Mouse (Mus musculus) ES-Bruce4 (cell line): ENCODE measurements around the gene Atp6v0d1. TPM values are rescaled to one million over a fixed set of nuclear protein-coding genes. Genes with fewer than 3 reads are reported as not detected.
"Not testable (repeated sequence)": the region's sequence is repeated elsewhere in the genome, so short reads cannot be mapped to it uniquely, and the experiment has no call there.

Experiments
- H3K27ac ChIP-seq: 2 replicates; pipeline ENCODE4 v1.5.1; 2012; ENCODE audit warnings: low read length, inconsistent platforms; ENCODE audit not compliant: insufficient read depth
- H3K27me3 ChIP-seq: 2 replicates; pipeline ENCODE4 v1.6.1; 2012; ENCODE audit warnings: mild to moderate bottlenecking, low read length, inconsistent platforms; ENCODE audit not compliant: control insufficient read depth, poor library complexity, insufficient read depth, severe bottlenecking
- H3K36me3 ChIP-seq: 2 replicates; pipeline ENCODE4 v1.6.1; 2012; ENCODE audit warnings: inconsistent platforms, mild to moderate bottlenecking, low read length, moderate library complexity; ENCODE audit not compliant: control insufficient read depth, poor library complexity, insufficient read depth, severe bottlenecking
- H3K4me1 ChIP-seq: one replicate; pipeline ENCODE4 v1.8.1; 2011; ENCODE audit warnings: low read length; ENCODE audit not compliant: control insufficient read depth, insufficient read depth
- H3K4me3 ChIP-seq: 2 replicates; pipeline ENCODE4 v1.5.1; 2011; ENCODE audit warnings: low read depth, mild to moderate bottlenecking, low read length
- H3K9ac ChIP-seq: 2 replicates; pipeline ENCODE4 v1.6.1; 2012; ENCODE audit warnings: low read depth, mild to moderate bottlenecking, inconsistent platforms; ENCODE audit not compliant: poor library complexity, severe bottlenecking
- H3K9me3 ChIP-seq: replicated peaks from 2 replicates; pipeline ENCODE4 v1.6.1; 2012; ENCODE audit warnings: mild to moderate bottlenecking, low read length, inconsistent platforms; ENCODE audit not compliant: control insufficient read depth, poor library complexity, insufficient read depth, severe bottlenecking
- CTCF ChIP-seq: IDR thresholded peaks from one replicate; pipeline ENCODE4 v1.8.1; 2011; ENCODE audit warnings: low read depth, low read length
- EP300 ChIP-seq: IDR thresholded peaks from 2 replicates; pipeline ENCODE4 v1.6.1; 2011; ENCODE audit warnings: low read depth, low read length; ENCODE audit not compliant: insufficient read depth
- POLR2A ChIP-seq: IDR thresholded peaks from one replicate; pipeline ENCODE4 v1.8.1; 2011; ENCODE audit warnings: low read length; ENCODE audit not compliant: insufficient read depth
- polyA plus RNA-seq: library from polyadenylated mRNA; stranded (reverse); fragments of >200 nt; gene quantifications from 2 replicates; pipeline ENCODE4 v1.2.4, GENCODE M21; 2011; ENCODE audit warnings: low read depth; ENCODE audit not compliant: missing spikeins, insufficient read depth, insufficient read length

Atp6v0d1 gene
- polyA plus RNA-seq, 1 experiment, result 78.4 TPM

DNA sequence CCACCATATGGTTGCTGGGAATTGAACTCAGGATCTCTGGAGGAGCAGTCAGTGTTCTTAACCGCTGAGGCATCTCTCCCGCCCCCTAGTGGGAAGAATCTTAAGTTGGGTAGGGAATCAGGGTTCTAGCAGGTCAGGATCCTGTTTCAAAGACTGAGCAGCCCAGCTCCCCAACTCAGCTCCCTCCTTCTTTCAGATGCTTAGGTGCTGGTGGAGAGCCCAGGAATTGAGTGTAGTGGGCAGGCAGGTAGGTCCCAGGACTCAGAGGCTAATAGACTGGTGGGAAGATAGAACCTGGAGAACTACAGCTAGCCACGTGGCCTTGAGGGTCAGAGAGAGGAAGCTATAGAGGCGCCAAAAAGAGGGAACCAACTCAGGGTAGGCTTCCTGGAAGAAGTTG, 41.8 kb upstream of the Atp6v0d1 start:
- Histone ChIP-seq H3K36me3 (no peaks in the 10 kb centered on the region), H3K27me3 (peaks cover 3% of the 10 kb centered on the region; the same call in 1 of the 2 replicates), H3K4me3 (no peak overlapping the region), H3K9me3 (no peaks in the 10 kb centered on the region), H3K9ac (no peak overlapping the region), H3K4me1 (peaks cover 4% of the 10 kb centered on the region), H3K27ac (no peak overlapping the region)
- TF ChIP-seq CTCF, result peak; percentile 53
- no peak for TF ChIP-seq EP300
- TF ChIP-seq POLR2A, result no peak

DNA sequence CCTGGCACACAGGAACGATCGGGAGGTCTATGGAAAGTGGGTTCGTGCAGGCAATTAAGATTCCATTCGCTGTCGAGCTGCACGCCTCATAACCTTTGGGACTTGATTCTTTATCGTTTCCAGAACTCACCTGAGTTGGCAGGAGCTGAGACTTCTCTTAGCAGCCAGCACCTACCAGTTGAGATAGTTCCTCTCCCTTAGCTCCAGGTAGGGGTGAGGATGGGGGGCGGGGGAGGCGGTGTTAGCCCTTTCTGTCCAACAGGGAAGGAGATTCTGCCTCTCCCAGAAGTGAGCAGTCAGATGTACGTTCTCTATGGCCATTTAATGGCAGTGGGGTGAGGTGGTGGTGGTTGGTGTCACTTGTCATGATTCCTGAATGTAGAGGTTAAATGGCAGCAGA, 41.2 kb upstream of the Atp6v0d1 start:
- H3K4me3 ChIP-seq, result peak overlapping the region; percentile 91

GRCm38 (mm10) chr8:105606189-105607023, 40.6 kb upstream of the Atp6v0d1 start:
- H3K27ac ChIP-seq, result no peak overlapping the region
- peak overlapping the region; percentile 87 for H3K9ac ChIP-seq
- no peaks in the 10 kb centered on the region for H3K27me3 ChIP-seq
- H3K9me3 ChIP-seq, result no peaks in the 10 kb centered on the region
- peaks cover 4% of the 10 kb centered on the region for H3K4me1 ChIP-seq
- TF ChIP-seq CTCF, result no peak
- no peak for TF ChIP-seq EP300
- no peak for TF ChIP-seq POLR2A
- no peaks in the 10 kb centered on the region for H3K36me3 ChIP-seq
- H3K4me3 ChIP-seq, result peak overlapping the region; percentile 91

More for the DNA sequence above, 41.2 kb upstream of the Atp6v0d1 start:
- H3K36me3 ChIP-seq, result no peaks in the 10 kb centered on the region
- TF ChIP-seq POLR2A, result no peak
- TF ChIP-seq CTCF, result no peak
- no peak for TF ChIP-seq EP300
- H3K27me3 ChIP-seq, result peaks cover 2% of the 10 kb centered on the region; the same call in 1 of the 2 replicates
- peak overlapping the region; percentile 4; the same call in 1 of the 2 replicates for H3K9ac ChIP-seq
- H3K27ac ChIP-seq, result no peak overlapping the region
- peaks cover 4% of the 10 kb centered on the region for H3K4me1 ChIP-seq
- H3K9me3 ChIP-seq, result no peaks in the 10 kb centered on the region

- Histone ChIP-seq H3K27me3 (no peaks in the 10 kb centered on the region), H3K9ac (peak overlapping the region; percentile 87), H3K27ac (no peak overlapping the region), H3K4me1 (peaks cover 4% of the 10 kb centered on the region), H3K9me3 (no peaks in the 10 kb centered on the region), H3K36me3 (no peaks in the 10 kb centered on the region), H3K4me3 (peak overlapping the region; percentile 91)
- TF ChIP-seq CTCF (no peak), EP300 (no peak), POLR2A (no peak)
Measured at GRCm38 (mm10) chr8:105605491-105606188, 39.8 kb upstream of the Atp6v0d1 start.

GRCm38 (mm10) chr8:105604804-105605381, 39.0 kb upstream of the Atp6v0d1 start, which contains the start of gene Ripor1:
TSS of gene Ripor1 (plus strand) at chr8:105605255.
- Histone ChIP-seq H3K36me3 (no peaks in the 10 kb centered on the region), H3K27ac (no peak within 1 kb of the TSS), H3K4me3 (peak within 1 kb of the TSS; percentile 91), H3K4me1 (peaks cover 4% of the 10 kb centered on the region), H3K9me3 (no peaks in the 10 kb centered on the region), H3K9ac (peak within 1 kb of the TSS; percentile 87), H3K27me3 (no peaks in the 10 kb centered on the region)
- TF ChIP-seq EP300 (no peak), CTCF (peak; percentile 50), POLR2A (peak; percentile 48)

DNA sequence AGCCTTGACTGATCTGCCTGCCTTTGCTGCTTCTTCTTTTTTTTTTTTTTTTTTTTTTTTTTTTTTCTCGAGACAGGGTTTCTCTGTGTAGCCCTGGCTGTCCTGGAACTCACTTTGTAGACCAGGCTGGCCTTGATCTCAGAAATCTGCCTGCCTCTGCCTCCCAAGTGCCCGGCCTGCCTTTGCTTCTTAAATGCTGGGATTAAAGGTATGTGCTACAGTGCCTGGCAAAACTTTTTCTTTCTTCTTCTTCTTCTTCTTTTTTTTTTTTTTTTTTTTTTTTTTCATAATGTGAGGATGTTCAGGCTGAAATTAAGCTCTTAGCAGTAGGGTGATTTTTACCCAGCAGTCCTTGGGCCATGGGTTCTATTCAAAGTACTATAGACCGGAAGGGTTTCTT, 36.7 kb upstream of the Atp6v0d1 start:
- H3K4me3 ChIP-seq, H3K9ac ChIP-seq, H3K27ac ChIP-seq, H3K36me3 ChIP-seq, H3K9me3 ChIP-seq, H3K4me1 ChIP-seq, H3K27me3 ChIP-seq: not testable (repeated sequence)
